Mouse (Mus musculus): ENCODE results near the gene Sart1.

Gene Sart1

DNA sequence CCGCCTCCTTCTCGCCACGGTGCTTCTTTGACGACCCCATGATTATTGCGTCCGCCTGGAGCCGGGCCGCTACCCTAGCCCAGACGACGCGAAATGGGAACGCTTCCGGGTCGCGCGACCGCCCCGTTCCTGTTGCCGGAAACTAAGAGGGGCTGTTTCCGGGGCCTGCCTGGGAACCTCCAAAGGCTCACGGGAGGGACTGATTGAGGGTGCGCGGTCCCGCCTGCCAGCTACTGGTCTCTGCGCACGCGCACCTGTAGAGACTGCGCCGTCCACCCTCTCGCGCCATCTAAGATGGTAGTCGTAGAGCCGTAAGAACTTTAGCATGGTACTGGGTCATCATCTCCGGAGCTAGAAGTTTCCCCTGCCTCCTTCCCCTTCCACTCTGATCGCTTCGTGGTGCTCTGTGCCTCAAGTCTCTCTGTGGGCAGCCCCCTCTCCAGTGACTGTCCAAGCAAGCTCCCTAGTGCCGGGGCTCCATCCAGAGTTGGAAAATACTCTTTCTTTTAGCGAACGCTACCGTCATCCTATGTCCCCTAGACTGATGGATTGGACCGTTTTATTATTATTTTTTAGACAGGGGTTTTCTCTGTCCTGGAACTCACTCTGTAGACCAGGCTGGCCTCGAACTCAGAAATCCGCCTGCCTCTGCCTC lies at the start of gene Sart1:
TSS of gene Sart1 (minus strand) at position 116 of the 655 bp plus-strand sequence.
- peak; percentile 96 for DNase-seq

- no peak for DNase-seq
These were observed 45.4 kb upstream of the Sart1 start for GRCm38 (mm10) chr19:5433951-5434350.

GRCm38 (mm10) chr19:5432992-5433852 lies 44.7 kb upstream of the Sart1 start:
- DNase-seq: peak; percentile 64

DNA sequence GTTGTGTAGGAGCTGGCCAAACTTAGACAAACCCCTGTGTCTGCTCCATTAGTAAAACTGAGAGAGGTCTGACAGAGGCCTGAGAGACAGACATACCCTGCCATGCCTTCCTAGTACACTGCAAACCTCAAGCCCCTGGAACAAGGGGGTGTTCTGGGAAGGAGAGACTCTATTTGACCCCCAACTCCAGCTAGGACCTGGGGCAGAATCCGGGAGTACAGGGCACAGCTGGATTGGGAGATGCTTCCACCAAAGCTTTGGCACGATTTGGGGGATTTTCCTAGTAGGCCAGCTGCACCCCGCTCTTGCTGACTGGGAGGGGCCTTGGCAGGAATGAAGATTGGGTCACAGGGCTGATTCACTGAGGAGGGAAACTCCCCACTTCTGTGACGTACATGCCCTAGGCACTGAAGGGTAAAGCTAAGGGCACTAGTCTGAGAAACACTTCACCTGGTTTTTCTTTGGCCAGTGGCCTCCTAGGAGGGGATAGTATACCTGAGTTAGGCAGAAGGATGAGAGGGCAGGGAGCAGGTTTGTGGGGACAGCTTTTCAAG lies 43.5 kb upstream of the Sart1 start:
- no peak for DNase-seq

- DNase-seq: no peak
These were observed 41.9 kb upstream of the Sart1 start for GRCm38 (mm10) chr19:5430408-5430807.

DNA sequence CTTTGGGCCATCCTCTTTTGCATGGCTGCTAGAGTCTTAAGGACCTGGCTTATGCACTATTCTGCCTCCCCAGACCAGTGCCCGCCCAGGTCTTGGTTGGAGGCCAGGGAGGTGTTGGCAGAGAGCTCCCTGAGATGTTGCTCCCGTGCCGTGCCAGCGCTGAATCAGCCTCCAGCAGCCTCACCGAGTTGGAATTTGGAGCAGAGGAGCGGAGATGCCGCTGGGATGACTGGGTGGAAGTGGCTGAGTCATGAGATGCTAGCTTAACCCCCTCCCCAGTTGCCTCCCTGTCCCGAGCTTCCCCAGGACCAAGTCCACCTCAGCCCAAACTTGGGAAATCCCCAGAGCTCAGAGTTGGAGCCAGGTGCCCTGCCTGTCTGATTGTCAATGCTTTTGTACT lies 41.3 kb upstream of the Sart1 start:
- peak; percentile 80 for DNase-seq

DNA sequence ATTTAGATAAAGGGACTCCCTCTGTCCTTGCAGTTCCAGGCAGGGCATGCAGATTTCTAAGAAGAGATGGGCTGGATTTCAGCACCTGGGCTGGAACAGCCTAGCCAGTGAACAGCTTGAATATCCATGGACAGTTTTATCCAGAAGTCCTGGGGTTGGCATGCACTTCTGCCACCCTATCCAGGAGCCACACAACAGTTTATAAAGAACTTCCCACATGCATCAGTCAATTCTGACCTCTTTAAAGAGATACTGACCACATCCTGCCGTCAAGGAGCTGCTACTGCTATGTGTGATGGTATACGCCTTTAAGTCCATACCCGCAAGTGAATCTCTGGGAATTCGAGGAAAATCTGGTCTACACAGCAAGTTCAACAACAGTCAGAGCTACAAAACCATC lies 40.7 kb upstream of the Sart1 start:
- no peak for DNase-seq

- peak; percentile 44 for DNase-seq
These were observed 39.6 kb upstream of the Sart1 start for GRCm38 (mm10) chr19:5428083-5428482.

DNA sequence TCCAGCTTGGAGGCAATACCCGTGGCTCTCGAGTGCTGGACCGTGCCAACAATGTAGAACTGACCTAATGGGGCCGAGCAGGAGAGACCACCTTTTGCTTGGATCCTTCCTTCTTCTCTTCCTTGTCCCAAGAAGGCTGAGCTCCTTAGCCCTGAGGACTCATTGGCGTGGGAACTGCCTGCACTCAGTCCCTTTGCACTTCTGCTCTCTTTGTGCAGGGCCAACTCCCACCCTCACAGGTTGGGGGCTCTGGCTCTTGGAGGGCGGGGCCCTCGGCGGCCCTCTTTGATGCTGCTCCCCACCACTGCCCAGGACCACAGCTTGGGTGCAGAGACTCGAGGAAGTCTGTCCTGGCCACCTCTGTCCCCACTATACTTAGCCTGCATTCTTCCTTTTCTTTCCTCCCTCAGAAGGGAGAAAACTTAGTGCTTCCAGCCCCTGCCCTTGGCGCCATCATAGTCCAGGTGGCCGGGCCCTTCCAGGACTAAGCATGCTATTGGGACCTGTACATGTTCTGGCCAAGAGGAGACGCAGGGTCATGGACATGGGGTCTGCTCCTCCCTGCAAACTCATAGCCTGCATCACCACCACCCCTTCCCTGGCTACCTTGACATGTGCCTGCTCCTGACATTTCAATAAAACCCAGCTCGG lies 38.3 kb upstream of the Sart1 start:
- no peak for DNase-seq

GRCm38 (mm10) chr19:5425906-5426565 lies 37.5 kb upstream of the Sart1 start:
- no peak for DNase-seq

DNA sequence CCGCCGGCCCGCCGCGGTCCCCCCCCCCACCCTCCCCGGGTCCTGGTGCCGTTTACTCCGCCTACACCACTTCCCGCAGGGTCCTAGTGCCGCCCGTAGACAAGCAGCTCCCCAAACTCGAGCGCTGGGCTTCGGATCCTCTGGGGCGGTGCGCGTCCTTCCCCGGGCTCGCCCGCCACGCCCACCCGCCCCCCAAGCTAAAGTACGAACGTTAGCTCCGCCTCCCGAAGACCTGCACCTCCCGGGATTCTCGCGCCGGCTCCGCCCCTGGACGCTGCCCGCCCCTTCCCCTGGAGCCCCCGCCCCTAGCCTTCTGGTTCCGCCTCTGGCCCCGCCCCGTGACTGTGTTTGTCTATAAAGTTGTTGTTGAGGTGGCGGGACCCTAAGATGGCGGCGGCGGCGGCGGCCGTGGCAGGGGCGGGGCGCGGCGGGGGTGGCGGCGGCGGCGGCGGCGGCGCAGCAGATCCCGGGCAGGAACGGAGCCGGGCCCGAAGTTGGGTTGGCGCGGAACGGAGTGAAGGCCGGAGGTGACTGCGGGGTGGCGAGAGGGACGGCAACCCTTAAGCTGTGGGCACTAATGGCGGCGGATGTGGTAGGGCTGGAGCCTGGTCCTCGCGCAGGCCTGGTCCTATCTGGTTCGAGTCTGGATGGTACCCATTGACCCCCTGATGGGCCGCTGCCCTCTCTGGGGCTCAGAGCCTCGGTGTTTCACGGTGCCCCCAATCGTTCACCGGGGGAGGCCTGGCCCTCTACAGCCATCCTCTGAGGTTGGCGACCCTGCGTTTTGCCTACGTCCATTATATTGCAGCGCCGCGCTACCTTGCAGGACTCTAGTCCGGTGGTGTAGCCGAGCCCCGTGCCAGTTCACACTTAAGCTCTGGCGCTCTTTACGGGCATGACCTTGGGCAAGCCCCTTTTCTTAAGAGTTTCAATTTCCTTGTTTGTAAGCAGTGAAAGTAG lies 36.6 kb upstream of the Sart1 start, which contains the start of the genes Drap1 and AI837181:
TSS of gene Drap1 (minus strand) at position 198 of the 960 bp plus-strand sequence.
TSS of gene AI837181 (plus strand) at position 363 of the 960 bp plus-strand sequence.
- DNase-seq: peak; percentile 90

DNA sequence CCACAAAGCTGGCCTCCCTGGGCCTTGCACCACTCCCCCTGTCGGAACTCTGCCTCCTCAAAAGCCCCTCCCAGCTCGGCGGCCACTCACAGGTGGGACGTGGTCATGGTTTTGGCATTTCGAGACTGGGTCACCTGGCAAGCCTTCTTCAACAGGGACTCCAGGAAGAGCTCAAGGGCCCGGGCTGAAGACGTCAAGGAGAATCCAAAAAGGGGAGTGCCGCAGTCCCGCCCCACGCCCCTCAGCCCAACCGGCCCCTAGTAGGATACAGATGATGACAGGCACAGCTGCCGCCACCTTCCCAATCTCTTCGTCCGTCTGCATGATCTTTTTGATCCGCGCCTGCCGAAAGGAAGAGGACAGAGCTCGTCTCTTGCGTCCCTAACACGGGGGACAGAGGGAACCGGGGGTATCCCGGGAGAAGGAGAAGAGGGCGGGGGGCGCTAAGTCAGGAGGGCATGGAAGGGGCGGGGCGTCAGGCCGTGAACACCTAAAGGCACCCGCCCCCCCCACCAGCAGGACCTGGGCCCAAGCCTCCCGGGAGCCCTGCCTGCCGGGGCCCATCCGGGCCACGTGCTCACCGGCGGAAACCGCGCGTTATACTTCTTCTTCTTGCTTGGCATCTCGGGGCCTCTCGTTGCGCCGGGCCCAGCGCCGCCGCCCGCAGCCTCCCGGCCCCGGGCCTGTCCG lies 35.7 kb upstream of the Sart1 start:
- peak; percentile 76 for DNase-seq

GRCm38 (mm10) chr19:5423561-5423960 lies 35.1 kb upstream of the Sart1 start:
- DNase-seq: no peak

DNA sequence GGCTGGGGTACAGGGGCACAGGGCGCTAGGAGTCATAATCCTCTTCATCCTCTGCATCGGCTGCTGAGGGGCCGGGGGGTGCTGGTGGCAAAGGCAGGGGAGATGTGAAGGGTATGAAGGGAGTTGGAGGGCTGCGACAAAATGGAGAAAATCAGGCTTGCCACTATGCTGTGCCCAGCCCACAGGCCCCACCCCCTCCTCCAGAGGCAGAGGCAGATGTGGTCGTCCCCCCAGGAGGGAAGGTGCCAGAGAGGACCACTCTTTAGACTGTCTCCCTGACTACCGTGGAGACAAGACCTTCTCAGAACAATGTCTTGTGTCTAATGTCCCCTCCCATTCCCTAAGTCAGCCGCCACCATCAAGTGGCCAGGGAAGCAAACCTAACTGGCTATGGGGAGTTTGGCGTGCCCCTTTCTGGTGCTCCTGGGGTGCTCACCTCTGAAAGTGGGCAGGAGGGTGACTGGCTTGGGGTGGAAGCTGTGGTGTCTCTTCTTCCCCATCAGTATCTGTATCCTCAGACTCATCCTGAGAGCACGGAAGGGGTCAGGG lies 34.5 kb upstream of the Sart1 start:
- no peak for DNase-seq

GRCm38 (mm10) chr19:5422267-5422666 lies 33.8 kb upstream of the Sart1 start:
- no peak for DNase-seq

GRCm38 (mm10) chr19:5421784-5422183 lies 33.3 kb upstream of the Sart1 start:
- DNase-seq: no peak

DNA sequence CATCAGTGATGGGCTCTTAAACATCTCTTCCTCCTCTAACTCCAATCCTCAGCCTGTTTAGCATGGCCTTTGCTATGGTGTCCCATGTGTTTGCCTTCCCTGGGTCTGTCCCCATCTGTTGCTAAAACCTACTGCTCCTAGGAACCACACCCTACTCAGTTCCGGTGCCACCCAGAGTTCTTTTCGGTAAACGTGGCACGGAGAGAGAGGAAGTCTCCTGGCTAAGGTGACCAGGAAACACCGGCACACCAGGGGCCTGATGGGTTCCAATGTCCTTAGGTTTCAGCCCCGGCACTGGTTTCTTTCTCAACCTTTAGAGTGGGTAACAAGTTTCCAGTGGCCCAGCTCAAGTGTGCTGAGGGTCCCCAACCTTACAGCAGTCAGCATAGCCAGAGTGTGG lies 32.1 kb upstream of the Sart1 start:
- no peak for DNase-seq

GRCm38 (mm10) chr19:5419630-5420029 lies 31.1 kb upstream of the Sart1 start:
- no peak for DNase-seq

- no peak for DNase-seq
These were observed 30.4 kb upstream of the Sart1 start for GRCm38 (mm10) chr19:5418750-5419466.

GRCm38 (mm10) chr19:5414534-5414957 lies 26.0 kb upstream of the Sart1 start:
- DNase-seq: peak; percentile 41

Data from kidney, adult 11 months (tissue).